Mouse (Mus musculus): Measurements from ENCODE around the gene Cep112.

DNA sequence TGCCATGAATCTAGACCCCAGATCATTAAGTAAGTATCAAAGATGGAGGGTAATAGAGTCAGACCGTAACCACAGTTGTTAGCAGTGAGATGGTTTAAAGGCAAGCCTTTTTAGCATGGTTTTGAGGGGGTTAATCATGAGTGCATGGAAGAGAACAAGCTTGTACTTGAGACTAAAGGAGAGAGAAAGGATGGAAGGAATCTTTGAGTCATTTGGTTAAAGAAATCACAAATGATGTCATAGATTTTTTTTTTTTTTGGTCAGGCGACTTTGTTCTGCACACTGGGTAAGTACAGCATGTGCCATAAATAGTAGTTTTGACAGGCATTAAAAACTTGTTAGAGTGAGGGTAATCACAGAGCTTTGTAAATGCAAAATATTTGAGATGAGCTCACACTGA lies 212.8 kb downstream of the Cep112 start:
- TF ChIP-seq GATA1 (IDR thresholded peaks at IDR 0.05; ENCODE audit: borderline replicate concordance, low read length) (no peak), FLI1 (IDR thresholded peaks at IDR 0.05; ENCODE audit: low read length) (no peak)

All from megakaryocyte, embryonic 14.5 days (primary cell).